Mouse (Mus musculus): ENCODE data around the gene Cldn13.

The Cldn13 gene

DNA sequence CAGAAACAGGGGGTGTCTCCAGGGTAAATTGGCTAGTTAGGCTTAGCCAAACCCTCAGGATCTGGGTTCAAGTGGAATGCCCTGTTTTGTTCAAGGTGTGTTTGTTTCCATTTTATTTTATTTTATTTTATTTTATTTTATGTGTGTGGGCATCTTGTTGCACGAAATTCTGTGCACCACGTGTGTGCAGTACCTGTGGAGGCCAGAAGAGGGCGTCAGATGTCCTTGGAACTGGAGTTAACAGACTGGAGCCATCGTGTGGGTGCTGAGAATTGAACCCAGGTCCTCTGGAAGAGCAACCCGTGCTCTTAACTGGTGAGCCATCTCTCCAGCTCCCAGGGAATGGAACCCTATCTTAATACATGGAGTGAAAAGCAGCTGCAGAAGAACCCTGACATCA is 22.6 kb downstream of the Cldn13 start:
- no peak for DNase-seq (ENCODE audit: low spot score in 2 of 2)

DNA sequence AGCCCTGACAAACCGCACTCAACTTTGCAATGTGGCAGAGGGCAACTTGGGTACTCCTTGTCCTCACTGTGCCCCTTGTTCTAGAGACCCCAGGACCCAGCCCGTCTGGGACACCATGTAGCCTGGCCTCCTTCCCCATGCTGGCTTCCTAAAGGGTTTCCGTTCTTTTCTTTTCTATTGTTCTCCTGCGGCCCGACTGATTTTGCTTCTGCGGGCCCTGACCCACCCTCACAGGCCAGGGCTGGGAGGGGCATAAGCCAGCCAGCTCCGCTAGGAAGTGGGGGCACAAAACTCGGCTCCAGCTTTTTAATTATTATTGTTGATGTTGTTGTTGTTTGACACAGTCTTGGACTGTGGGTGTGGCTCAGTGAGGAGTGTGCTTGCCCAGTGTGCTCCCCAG is 23.8 kb downstream of the Cldn13 start:
- no peak for DNase-seq (ENCODE audit: low spot score in 2 of 2)

DNA sequence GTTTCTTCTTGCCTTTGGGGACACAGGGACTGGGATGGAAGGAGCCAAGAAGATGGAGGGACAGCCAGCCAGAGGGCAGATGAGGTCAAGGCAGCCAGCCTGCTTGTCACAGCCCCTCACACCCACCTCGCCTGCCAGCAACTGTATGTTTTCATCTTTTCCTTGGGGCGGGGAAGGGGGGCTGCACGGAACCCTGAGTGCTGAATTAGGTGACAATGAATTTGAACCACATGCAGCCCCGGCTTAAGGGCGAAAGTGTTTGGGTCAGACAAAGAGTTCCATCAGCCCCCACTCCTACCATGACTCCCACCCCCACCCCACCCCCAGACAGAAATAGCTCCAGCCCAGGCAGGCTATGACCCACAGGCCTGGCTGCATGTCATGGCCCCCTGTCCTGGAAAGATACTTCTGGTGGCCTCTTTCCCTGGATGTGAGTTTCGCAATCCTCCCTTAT is 24.7 kb downstream of the Cldn13 start:
- DNase-seq (ENCODE audit: low spot score in 2 of 2), result no peak

DNA sequence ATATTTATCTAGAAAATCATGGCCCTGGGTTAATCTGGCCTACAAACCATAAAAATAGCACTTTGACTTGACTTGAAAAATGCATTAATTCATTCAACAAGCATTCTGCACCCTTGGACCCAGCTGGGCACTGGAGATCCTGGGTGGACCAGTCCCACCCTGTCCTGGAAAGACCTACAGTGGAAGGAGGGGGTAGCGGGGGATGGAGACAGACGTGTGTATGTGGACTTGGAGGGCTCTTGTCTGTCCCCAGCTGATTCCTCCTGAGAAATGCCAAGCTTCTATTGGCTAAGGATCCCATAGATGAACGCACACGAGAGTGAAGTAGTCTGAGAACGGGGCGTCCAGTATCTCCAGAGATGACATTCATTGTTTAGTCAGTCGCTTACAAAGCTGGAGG is 26.8 kb downstream of the Cldn13 start:
- DNase-seq (ENCODE audit: low spot score in 2 of 2), result no peak

DNA sequence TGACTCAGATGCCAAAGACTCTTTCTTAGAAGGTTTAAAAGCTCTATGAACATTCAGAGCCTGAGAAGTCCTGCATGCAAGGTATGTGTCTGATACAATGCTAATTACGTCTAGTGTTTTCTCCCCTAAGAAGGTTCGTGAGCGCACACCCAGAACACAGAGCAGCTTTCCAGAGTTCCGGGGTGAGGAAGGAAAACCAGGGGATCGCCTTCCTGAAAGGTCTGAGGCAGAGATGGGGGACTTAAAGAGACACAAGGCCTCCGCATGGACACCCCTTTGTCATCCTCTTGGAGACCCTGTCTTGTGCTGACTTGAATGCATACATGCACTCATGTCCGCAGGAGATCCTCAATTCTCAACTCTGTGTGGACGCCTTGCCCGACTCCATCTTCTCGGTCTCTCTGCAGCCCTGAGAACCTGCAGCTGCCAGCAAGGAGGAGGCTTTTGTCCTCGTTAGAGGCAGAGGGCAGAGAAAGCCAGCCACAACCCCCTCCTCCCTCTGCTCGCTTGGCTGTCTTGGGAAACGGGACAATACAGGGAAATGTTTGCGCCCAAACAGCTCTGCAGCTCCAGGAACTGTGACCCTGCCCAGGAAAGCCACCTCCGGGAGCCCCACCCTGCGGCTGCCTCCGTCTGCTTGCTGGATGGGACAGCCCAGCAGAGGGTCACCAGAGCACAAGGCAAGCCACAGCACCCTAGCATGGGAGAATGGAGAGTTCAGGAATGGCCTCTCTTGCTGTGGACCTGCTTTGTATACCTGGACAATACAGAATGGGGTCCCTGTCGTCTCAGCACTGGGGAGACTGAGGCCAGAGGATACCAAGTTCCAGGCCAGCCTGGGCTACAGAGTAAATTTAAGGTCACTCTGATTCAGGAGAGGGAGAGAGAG is 27.6 kb downstream of the Cldn13 start:
- DNase-seq (ENCODE audit: low spot score in 2 of 2), result no peak

DNA sequence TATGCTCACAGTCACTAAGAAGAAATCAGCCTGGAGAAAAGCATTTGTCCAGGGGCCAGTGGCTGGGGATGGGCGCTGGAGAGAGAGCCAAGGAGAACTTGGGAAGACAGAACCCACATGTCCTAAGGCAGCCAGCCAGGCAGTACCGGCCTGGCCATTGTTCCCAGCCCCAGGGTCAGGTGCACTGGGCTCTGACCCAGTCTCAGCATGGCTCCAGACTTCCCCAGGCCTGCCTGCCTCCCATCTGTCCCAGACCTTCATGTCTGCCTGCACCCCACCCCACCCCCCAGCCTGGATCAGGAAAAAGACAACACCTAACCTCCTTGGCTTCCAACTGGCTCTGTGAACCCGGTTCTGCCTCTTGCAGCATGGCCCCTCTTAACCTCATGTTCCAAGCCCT is 32.2 kb downstream of the Cldn13 start:
- DNase-seq (ENCODE audit: low spot score in 2 of 2), result peak in 1 of 2 experiments; percentile 59

DNA sequence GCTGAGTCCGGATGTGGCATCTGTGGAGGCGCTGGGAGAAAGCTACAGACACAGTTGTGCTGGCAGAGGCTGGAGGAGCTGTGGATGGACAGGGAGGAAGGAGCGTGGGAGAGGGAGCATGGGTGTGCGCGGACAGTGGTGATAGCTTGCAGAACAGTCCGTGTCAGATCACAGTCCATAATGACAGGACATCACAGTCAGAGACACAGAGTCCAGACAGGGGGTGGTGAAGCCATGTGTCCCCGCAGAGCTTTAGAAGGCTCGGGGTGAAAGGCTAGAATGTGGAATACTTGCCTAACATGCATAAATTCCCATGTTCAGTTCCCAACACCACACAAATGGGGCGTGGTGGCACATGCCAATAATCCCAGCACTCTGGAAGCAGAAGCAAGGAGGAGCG is 38.5 kb downstream of the Cldn13 start:
- no peak for DNase-seq (ENCODE audit: low spot score in 2 of 2)

DNA sequence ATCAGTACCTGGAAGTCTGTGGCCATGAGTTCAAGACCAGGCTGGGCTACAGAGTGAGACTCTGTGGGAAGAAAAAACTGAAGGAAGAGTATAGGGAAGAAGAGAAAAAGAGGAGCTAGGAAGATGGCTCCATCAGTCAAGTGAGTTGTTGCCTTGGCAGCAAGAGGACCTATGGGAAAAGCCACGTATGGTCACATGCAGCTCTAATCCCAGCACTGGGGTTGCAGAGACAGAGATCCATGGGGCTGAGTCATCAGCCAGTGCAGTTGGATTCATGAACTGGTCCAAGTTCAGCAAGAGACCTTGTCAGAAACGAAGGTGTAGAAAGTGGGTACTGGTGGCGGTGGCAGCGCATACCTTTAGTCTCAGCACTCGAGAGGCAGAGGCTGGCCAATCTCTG is 40.1 kb downstream of the Cldn13 start:
- no peak for DNase-seq (ENCODE audit: low spot score in 2 of 2)

DNA sequence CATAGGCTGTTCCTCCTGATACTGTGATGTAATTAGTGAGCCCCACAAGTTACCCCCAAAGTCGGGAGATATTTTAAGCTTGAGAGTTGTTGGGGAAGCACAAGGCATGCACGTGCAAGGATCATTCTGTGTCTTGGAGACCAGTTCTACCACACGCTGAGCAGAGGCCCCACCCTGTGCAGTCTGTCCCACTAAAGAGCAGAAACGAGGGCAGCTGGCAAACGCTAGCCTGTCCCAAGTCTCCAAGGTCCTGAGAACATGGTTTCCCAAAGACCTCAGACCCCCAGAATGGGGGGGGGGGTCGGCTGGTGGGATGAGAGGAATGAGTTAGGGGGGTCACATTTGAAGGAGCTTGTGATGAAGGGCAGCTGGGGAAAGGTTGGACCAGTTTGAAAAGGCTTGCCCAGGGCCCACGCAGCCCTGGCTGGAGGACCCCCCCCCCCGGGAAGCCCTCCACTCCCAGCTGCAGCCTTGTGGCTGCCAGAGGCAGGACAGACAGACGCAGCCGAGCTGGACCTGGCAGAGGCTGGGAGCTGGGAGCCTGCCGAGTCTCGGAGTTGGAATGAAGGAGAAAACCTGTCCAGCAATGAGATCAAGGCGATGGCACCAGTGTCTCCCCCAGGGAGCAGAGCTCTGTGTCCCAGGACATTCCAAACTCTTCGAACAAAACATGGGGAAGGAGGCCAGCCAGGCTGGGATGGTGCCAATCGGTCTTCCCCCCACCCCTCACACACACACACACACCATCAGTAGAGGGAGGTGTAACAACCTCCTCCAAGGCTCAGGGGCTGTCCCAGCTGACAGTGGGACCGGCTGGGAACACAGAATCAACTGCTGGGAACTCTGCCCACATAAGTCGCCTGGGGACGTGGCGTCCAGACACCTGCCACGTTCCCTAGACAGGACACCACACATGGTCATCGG is 41.1 kb downstream of the Cldn13 start:
- DNase-seq (ENCODE audit: low spot score in 2 of 2), result peak; percentile 39 to 80

DNA sequence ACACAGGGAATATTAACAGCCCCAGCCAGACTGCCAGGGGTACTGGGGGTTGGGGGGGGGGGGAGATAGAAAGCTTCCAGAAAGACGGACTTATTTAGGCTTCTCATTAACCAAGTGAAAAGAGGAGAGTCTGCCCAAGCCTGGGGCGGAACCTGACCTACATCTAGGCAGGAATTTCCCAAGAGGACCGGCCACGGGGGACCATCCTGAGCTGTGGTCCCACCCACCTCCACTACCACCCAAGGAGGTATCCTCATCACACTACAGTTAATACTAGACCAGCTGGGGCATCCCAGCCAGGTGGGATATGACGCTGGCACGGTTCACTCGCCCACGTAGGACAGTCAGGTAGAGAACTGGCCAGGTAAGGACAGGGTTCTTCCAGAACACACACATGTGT is 42.3 kb downstream of the Cldn13 start:
- DNase-seq (ENCODE audit: low spot score in 2 of 2), result no peak

DNA sequence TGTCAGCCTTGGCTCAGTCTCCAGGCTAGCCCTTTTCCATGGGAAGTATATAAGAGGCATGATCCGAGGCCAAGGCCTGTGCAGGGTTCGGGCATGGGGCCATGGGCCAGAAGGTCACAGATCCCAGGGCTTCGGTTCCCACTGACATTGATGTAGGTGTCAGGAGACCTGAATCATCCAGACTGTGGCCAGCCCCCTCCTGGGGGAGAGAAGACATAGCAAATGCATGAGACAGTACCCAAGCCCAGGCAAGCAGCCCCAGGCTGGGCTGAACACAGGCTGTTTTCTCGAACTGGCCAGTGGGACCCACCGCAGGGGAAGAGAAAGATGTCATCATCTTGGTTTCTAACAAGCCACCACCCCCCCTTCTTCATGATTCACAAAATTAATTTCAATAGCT is 42.7 kb downstream of the Cldn13 start:
- no peak for DNase-seq (ENCODE audit: low spot score in 2 of 2)

DNA sequence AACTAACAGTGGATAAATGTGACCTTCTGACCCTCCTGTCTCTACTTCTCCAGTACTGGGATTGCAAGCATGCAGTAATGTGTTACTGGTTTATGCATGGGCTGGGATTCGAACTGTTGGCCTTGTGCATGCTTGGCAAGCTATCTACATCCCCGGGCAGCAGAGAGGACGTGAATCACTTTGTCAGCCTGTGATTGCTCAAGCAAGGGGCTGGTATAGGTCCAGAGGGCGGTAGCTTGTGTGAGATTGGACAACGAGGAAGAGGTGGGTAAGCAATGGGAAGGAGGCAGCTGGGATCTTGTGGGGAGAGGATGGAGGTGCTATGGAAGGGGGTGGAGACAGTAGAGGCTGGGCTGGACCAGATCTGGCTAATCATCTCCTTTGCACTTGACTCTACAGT is 46.8 kb downstream of the Cldn13 start:
- no peak for DNase-seq (ENCODE audit: low spot score in 2 of 2)

DNA sequence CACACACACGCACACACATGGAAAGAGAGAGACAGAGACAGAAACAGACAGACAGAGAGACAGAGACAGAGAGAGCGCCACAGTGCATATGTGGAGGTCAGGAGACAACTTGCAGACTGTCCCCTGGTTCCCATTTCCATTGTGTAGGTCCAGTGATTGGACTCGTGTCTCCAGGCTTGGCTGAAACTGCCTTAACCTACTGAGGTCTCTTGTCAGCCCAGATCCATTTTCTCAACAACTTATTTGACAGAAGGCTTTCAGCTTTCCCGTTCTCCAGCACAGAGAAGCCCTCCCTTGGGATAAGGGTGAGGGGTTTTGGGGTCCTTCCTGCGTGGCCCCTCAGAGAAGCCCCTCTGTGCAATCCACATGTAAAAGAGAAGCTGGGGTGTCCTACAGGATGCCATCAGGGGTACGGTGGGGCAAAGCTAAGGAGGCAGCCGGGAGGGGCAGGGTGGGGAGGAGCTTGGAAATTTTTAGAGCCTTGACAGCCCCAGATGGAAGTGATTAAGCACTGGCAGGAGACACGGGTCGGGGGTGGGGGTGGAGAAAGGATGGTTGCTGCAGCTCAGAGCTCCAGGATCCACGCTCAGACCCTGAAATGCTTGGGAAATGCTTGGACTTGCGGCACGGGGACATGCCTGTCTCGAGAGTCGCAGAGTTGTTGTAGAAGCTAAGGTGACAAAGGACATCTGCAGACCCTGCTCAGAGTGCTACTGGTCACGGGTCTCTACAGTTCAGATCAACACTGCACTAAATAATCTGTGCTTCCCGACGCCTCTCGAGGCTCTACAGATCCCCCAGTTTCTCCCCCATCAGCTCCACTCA is 47.8 kb downstream of the Cldn13 start:
- no peak for DNase-seq (ENCODE audit: low spot score in 2 of 2)

DNA sequence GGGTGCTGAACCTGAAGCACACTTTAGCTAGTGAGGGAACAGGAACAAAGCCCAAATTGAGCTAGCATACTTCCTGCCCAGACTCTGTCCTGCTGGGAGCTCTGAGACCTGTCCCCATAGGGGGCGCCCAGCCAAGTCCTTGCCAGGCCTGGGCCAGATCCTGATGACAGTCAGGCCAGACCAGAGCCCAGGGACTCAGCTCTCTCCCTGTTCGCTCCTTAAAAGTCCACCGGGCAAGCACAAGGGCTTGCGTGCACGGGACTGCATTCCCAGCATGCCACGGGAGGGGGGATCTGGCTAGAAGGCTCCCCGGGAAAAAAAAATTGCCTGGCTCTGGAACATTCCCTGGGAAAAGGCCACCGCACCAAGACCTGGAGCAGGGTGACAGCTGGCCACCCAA is 50.2 kb downstream of the Cldn13 start:
- DNase-seq (ENCODE audit: low spot score in 2 of 2), result peak in 1 of 2 experiments; percentile 38
